Mouse (Mus musculus): ENCODE measurements around the gene Nol11. TPM values are rescaled to one million over a fixed set of nuclear protein-coding genes. Genes with fewer than 3 reads are reported as not detected.
"Not testable (repeated sequence)": the region's sequence is repeated elsewhere in the genome, so short reads cannot be mapped to it uniquely, and the experiment has no call there.

The Nol11 gene
- polyA plus RNA-seq, 1 experiment = 0.03 TPM

GRCm38 (mm10) chr11:107138633-107139032, 50.5 kb downstream of the Nol11 start:
- Histone ChIP-seq H3K9me3 (ENCODE audit: control insufficient read depth, low read length) (peaks cover 2% of the 10 kb centered on the region; the same call in 1 of the 2 replicates), H3K4me1 (ENCODE audit: control insufficient read depth) (no peaks in the 10 kb centered on the region; the same call in none of the 2 replicates), H3K4me3 (replicated peaks) (no peak overlapping the region), H3K27me3 (ENCODE audit: control insufficient read depth) (no peaks in the 10 kb centered on the region), H3K36me3 (ENCODE audit: control insufficient read depth) (no peaks in the 10 kb centered on the region)
- TF ChIP-seq TAL1 (IDR thresholded peaks at IDR 0.05; ENCODE audit: low read length) = no peak
- no peak for TF ChIP-seq GATA1 (IDR thresholded peaks at IDR 0.05; ENCODE audit: low read length)

- TF ChIP-seq GATA1 (IDR thresholded peaks at IDR 0.05; ENCODE audit: low read length) = no peak
- TF ChIP-seq TAL1 (IDR thresholded peaks at IDR 0.05; ENCODE audit: low read length) = no peak
- Histone ChIP-seq H3K9me3 (ENCODE audit: control insufficient read depth, low read length) (peaks cover 2% of the 10 kb centered on the region; the same call in 1 of the 2 replicates), H3K27me3 (ENCODE audit: control insufficient read depth) (no peaks in the 10 kb centered on the region), H3K36me3 (ENCODE audit: control insufficient read depth) (no peaks in the 10 kb centered on the region), H3K4me1 (ENCODE audit: control insufficient read depth) (peaks cover 5% of the 10 kb centered on the region), H3K4me3 (replicated peaks) (no peak overlapping the region)
Observed at GRCm38 (mm10) chr11:107137593-107137992, 51.6 kb downstream of the Nol11 start.

- not testable (repeated sequence) for H3K36me3 ChIP-seq (ENCODE audit: control insufficient read depth); H3K27me3 ChIP-seq (ENCODE audit: control insufficient read depth); H3K9me3 ChIP-seq (ENCODE audit: control insufficient read depth, low read length); H3K4me3 ChIP-seq (replicated peaks); H3K4me1 ChIP-seq (ENCODE audit: control insufficient read depth)
Observed at GRCm38 (mm10) chr11:107136458-107136857, 52.7 kb downstream of the Nol11 start.

- Histone ChIP-seq H3K36me3 (ENCODE audit: control insufficient read depth) (no peaks in the 10 kb centered on the region), H3K4me1 (ENCODE audit: control insufficient read depth) (peaks cover 11% of the 10 kb centered on the region), H3K9me3 (ENCODE audit: control insufficient read depth, low read length) (peaks cover 2% of the 10 kb centered on the region; the same call in 1 of the 2 replicates), H3K4me3 (replicated peaks) (no peak overlapping the region), H3K27me3 (ENCODE audit: control insufficient read depth) (no peaks in the 10 kb centered on the region)
- TF ChIP-seq GATA1 (IDR thresholded peaks at IDR 0.05; ENCODE audit: low read length) = no peak
- no peak for TF ChIP-seq TAL1 (IDR thresholded peaks at IDR 0.05; ENCODE audit: low read length)
Observed at GRCm38 (mm10) chr11:107135741-107136140, 53.4 kb downstream of the Nol11 start.

GRCm38 (mm10) chr11:107132426-107132825, 56.8 kb downstream of the Nol11 start:
- H3K36me3 ChIP-seq (ENCODE audit: control insufficient read depth) = peaks cover 2% of the 10 kb centered on the region
- no peaks in the 10 kb centered on the region for H3K27me3 ChIP-seq (ENCODE audit: control insufficient read depth)
- H3K4me1 ChIP-seq (ENCODE audit: control insufficient read depth) = peaks cover 29% of the 10 kb centered on the region
- TF ChIP-seq TAL1 (IDR thresholded peaks at IDR 0.05; ENCODE audit: low read length) = no peak
- TF ChIP-seq GATA1 (IDR thresholded peaks at IDR 0.05; ENCODE audit: low read length) = no peak
- peak overlapping the region; percentile 74 for H3K4me3 ChIP-seq (replicated peaks)
- H3K9me3 ChIP-seq (ENCODE audit: control insufficient read depth, low read length) = no peaks in the 10 kb centered on the region

- TF ChIP-seq TAL1 (IDR thresholded peaks at IDR 0.05; ENCODE audit: low read length) (no peak), GATA1 (IDR thresholded peaks at IDR 0.05; ENCODE audit: low read length) (no peak)
- H3K27me3 ChIP-seq (ENCODE audit: control insufficient read depth) = no peaks in the 10 kb centered on the region
- peaks cover 2% of the 10 kb centered on the region for H3K36me3 ChIP-seq (ENCODE audit: control insufficient read depth)
Observed at GRCm38 (mm10) chr11:107131749-107132421, 57.3 kb downstream of the Nol11 start, which contains the start of gene Bptf. Bptf (minus strand) TSS chr11:107132127.

GRCm38 (mm10) chr11:107130879-107131748, 58.1 kb downstream of the Nol11 start:
- peak overlapping the region; percentile 74 for H3K4me3 ChIP-seq (replicated peaks)
- no peaks in the 10 kb centered on the region for H3K27me3 ChIP-seq (ENCODE audit: control insufficient read depth)
- H3K9me3 ChIP-seq (ENCODE audit: control insufficient read depth, low read length) = no peaks in the 10 kb centered on the region
- no peak for TF ChIP-seq TAL1 (IDR thresholded peaks at IDR 0.05; ENCODE audit: low read length)
- TF ChIP-seq GATA1 (IDR thresholded peaks at IDR 0.05; ENCODE audit: low read length) = no peak
- peaks cover 6% of the 10 kb centered on the region for H3K36me3 ChIP-seq (ENCODE audit: control insufficient read depth)
- peaks cover 35% of the 10 kb centered on the region for H3K4me1 ChIP-seq (ENCODE audit: control insufficient read depth)

More at GRCm38 (mm10) chr11:107131749-107132421, 57.3 kb downstream of the Nol11 start, which contains the start of gene Bptf:
- Histone ChIP-seq H3K4me3 (replicated peaks) (peak within 1 kb of the TSS; percentile 74), H3K9me3 (ENCODE audit: control insufficient read depth, low read length) (no peaks in the 10 kb centered on the region), H3K4me1 (ENCODE audit: control insufficient read depth) (peaks cover 32% of the 10 kb centered on the region)

GRCm38 (mm10) chr11:107130221-107130788, 58.9 kb downstream of the Nol11 start:
- H3K4me1 ChIP-seq (ENCODE audit: control insufficient read depth) = peaks cover 35% of the 10 kb centered on the region
- TF ChIP-seq TAL1 (IDR thresholded peaks at IDR 0.05; ENCODE audit: low read length) (no peak), GATA1 (IDR thresholded peaks at IDR 0.05; ENCODE audit: low read length) (no peak)
- H3K9me3 ChIP-seq (ENCODE audit: control insufficient read depth, low read length) = no peaks in the 10 kb centered on the region
- peak overlapping the region; percentile 74 for H3K4me3 ChIP-seq (replicated peaks)
- H3K27me3 ChIP-seq (ENCODE audit: control insufficient read depth) = no peaks in the 10 kb centered on the region
- peaks cover 6% of the 10 kb centered on the region for H3K36me3 ChIP-seq (ENCODE audit: control insufficient read depth)

- no peaks in the 10 kb centered on the region for H3K27me3 ChIP-seq (ENCODE audit: control insufficient read depth)
- H3K36me3 ChIP-seq (ENCODE audit: control insufficient read depth) = peaks cover 6% of the 10 kb centered on the region
- peak overlapping the region; percentile 74 for H3K4me3 ChIP-seq (replicated peaks)
- no peak for TF ChIP-seq GATA1 (IDR thresholded peaks at IDR 0.05; ENCODE audit: low read length)
- TF ChIP-seq TAL1 (IDR thresholded peaks at IDR 0.05; ENCODE audit: low read length) = no peak
- no peaks in the 10 kb centered on the region for H3K9me3 ChIP-seq (ENCODE audit: control insufficient read depth, low read length)
- peaks cover 40% of the 10 kb centered on the region for H3K4me1 ChIP-seq (ENCODE audit: control insufficient read depth)
Observed at GRCm38 (mm10) chr11:107129641-107130040, 59.5 kb downstream of the Nol11 start.

GRCm38 (mm10) chr11:107126716-107127115, 62.5 kb downstream of the Nol11 start:
- not testable (repeated sequence) for H3K36me3 ChIP-seq (ENCODE audit: control insufficient read depth); H3K27me3 ChIP-seq (ENCODE audit: control insufficient read depth); H3K4me3 ChIP-seq (replicated peaks); H3K9me3 ChIP-seq (ENCODE audit: control insufficient read depth, low read length)
- peaks cover 41% of the 10 kb centered on the region for H3K4me1 ChIP-seq (ENCODE audit: control insufficient read depth)

Data from erythroblast, embryonic 14.5 days (primary cell).